In the genomic region with DNA sequence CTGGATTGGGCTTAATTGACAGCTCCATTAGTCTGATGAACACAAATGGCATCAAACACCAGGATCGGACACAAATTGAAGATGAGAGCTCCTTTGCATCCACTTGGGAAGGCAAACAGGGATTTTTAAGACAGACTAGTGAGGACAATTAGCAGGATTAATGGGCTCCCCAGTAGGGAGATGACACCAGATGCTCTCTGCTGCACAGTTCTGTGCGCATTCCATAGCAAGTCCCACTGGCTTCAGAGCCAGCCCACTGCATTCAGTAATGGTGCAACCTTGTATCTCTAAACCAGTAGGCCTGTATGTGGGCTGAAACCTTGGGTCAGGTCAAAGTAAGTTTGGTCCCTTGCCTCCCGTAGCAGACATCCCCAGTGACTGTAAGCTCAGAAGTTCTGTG, we compare ENCODE assay signal across 24 mouse cellular contexts.
DNase-seq lines count a peak whose midpoint lies in the region; ATAC-seq lines count a peak whose summit lies in the region.
"Had no signal": no experiment of that assay in that cellular context is flagged by ENCODE, and none has a peak within 500 bp of the region (broad histone marks: within the 10 kb centered on the region; RNA-seq: fewer than 3 reads in every experiment).

No protein-coding gene starts in this region.

- no peak overlapping the region for H3K4me3 ChIP-seq in limb, embryonic 12.5 days (replicated peaks)
- H3K4me3 ChIP-seq in limb, embryonic 10.5 days, result no peak overlapping the region
- H3K4me3 ChIP-seq in limb, embryonic 13.5 days, result no peak overlapping the region
- no peak overlapping the region for H3K4me3 ChIP-seq in forebrain, embryonic 13.5 days
- H3K4me3 ChIP-seq: erythroblast, embryonic 14.5 days; forebrain, embryonic 12.5 days; heart, adult 2 months; heart, embryonic 10.5 days; heart, embryonic 13.5 days; hindbrain, embryonic 13.5 days had no signal

- H3K4me2 ChIP-seq in limb, embryonic 12.5 days, result no peak overlapping the region
- no peak overlapping the region for H3K4me2 ChIP-seq in limb, embryonic 13.5 days (replicated peaks)
- H3K4me2 ChIP-seq in forebrain, embryonic 13.5 days, result no peak overlapping the region
- H3K4me2 ChIP-seq: forebrain, embryonic 12.5 days; heart, embryonic 13.5 days; hindbrain, embryonic 13.5 days had no signal

- ATAC-seq in limb, embryonic 12.5 days (ENCODE audit: insufficient number of reproducible peaks, insufficient read depth, low FRiP score, low TSS enrichment, low read depth), result no peak
- no peak; the same call in 1 of the 2 replicates for ATAC-seq in limb, embryonic 13.5 days (ENCODE audit: low FRiP score, low read depth)
- no peak for ATAC-seq in forebrain, embryonic 13.5 days
- ATAC-seq: CD4-positive, CD25-positive, alpha-beta regulatory T cell, adult 4 months; forebrain, embryonic 16.5 days; hindbrain, embryonic 16.5 days had no signal

- no peaks in the 10 kb centered on the region for H3K36me3 ChIP-seq in limb, embryonic 12.5 days
- no peaks in the 10 kb centered on the region for H3K36me3 ChIP-seq in limb, embryonic 10.5 days
- no peaks in the 10 kb centered on the region for H3K36me3 ChIP-seq in limb, embryonic 13.5 days
- no peaks in the 10 kb centered on the region for H3K36me3 ChIP-seq in forebrain, embryonic 13.5 days (ENCODE audit: poor library complexity, severe bottlenecking)
- H3K36me3 ChIP-seq: forebrain, embryonic 12.5 days; heart, embryonic 10.5 days; heart, embryonic 13.5 days; hindbrain, embryonic 13.5 days had no signal

- H3K4me1 ChIP-seq in limb, embryonic 12.5 days (replicated peaks), result peaks cover 24% of the 10 kb centered on the region
- H3K4me1 ChIP-seq in limb, embryonic 10.5 days, result 0 out of 2 replicates have a peak, but pooled peaks cover 3% of the 10 kb centered on the region
- peaks cover 28% of the 10 kb centered on the region for H3K4me1 ChIP-seq in limb, embryonic 13.5 days
- peaks cover 6% of the 10 kb centered on the region for H3K4me1 ChIP-seq in forebrain, embryonic 13.5 days
- H3K4me1 ChIP-seq: forebrain, embryonic 12.5 days; hindbrain, embryonic 13.5 days had no signal

- no peak overlapping the region for H3K9ac ChIP-seq in limb, embryonic 12.5 days (replicated peaks)
- H3K9ac ChIP-seq in limb, embryonic 13.5 days, result no peak overlapping the region
- H3K9ac ChIP-seq in forebrain, embryonic 13.5 days, result no peak overlapping the region
- H3K9ac ChIP-seq: forebrain, embryonic 12.5 days; heart, embryonic 13.5 days; hindbrain, embryonic 13.5 days had no signal

- no peaks in the 10 kb centered on the region for H3K9me3 ChIP-seq in limb, embryonic 12.5 days
- no peaks in the 10 kb centered on the region for H3K9me3 ChIP-seq in limb, embryonic 10.5 days (replicated peaks)
- no peaks in the 10 kb centered on the region for H3K9me3 ChIP-seq in limb, embryonic 13.5 days
- no peaks in the 10 kb centered on the region for H3K9me3 ChIP-seq in forebrain, embryonic 13.5 days (replicated peaks)
- H3K9me3 ChIP-seq: forebrain, embryonic 12.5 days; heart, embryonic 10.5 days; heart, embryonic 13.5 days; hindbrain, embryonic 13.5 days had no signal

- 0 out of 2 replicates have a peak overlapping the region, but pooled peaks have one; percentile 35 for H3K27ac ChIP-seq in limb, embryonic 12.5 days
- no peak overlapping the region for H3K27ac ChIP-seq in limb, embryonic 10.5 days
- 0 out of 2 replicates have a peak overlapping the region, but pooled peaks have one; percentile 33 for H3K27ac ChIP-seq in limb, embryonic 13.5 days
- no peak overlapping the region for H3K27ac ChIP-seq in forebrain, embryonic 13.5 days
- H3K27ac ChIP-seq: forebrain, embryonic 12.5 days; heart, adult 2 months; heart, embryonic 10.5 days; heart, embryonic 13.5 days; hindbrain, embryonic 13.5 days had no signal

- no peak for DNase-seq in limb, embryonic 10.5 days (ENCODE audit: low spot score)
- peak; percentile 19 for DNase-seq in retina, embryonic 14.5 days (ENCODE audit: low spot score)
- DNase-seq in retina, postnatal 1 day, result no peak
- DNase-seq: adrenal gland, adult 2 months; adrenal gland, postnatal 14 days; cerebellum, adult 11 months; cerebellum, adult 2 months; cerebellum, adult 9-11 months; cerebellum, postnatal 25 days; gastrocnemius, postnatal 10 days; gastrocnemius, postnatal 36 days; heart, adult 2 months; heart, postnatal 14 days had no signal

- no peaks in the 10 kb centered on the region; the same call in 1 of the 2 replicates for H3K27me3 ChIP-seq in limb, embryonic 12.5 days
- peaks cover 12% of the 10 kb centered on the region for H3K27me3 ChIP-seq in limb, embryonic 10.5 days (ENCODE audit: low read depth, poor library complexity, severe bottlenecking)
- peaks cover 25% of the 10 kb centered on the region for H3K27me3 ChIP-seq in limb, embryonic 13.5 days
- H3K27me3 ChIP-seq in forebrain, embryonic 13.5 days, result no peaks in the 10 kb centered on the region
- H3K27me3 ChIP-seq: forebrain, embryonic 12.5 days had no signal

- WGBS in limb, embryonic 12.5 days, result 66% methylated on average over 3 of the region's 3 CpGs
- WGBS in limb, embryonic 10.5 days, result 74% methylated on average over 3 of the region's 3 CpGs
- 59% methylated on average over 3 of the region's 3 CpGs for WGBS in limb, embryonic 13.5 days
- 79% methylated on average over 3 of the region's 3 CpGs for WGBS in forebrain, embryonic 13.5 days

Comparison
In these comparisons a context has a peak if more than half of its experiments do, and no peak if none do; other contexts are left out.
1. H3K27ac ChIP-seq: peak in limb, embryonic 12.5 days (single experiment) and limb, embryonic 13.5 days (single experiment); none in limb, embryonic 10.5 days (single experiment) and forebrain, embryonic 13.5 days (single experiment).